Mouse (Mus musculus): Measurements from ENCODE around the gene Mtmr11. TPM values are rescaled to one million over a fixed set of nuclear protein-coding genes. Genes with fewer than 3 reads are reported as not detected.

The Mtmr11 gene
- 19.7 and 24.6 TPM in 2 replicates for polyA plus RNA-seq (2014; fragmentation: Nextera tagmentation; extraction: Ambion mirVana)

DNA sequence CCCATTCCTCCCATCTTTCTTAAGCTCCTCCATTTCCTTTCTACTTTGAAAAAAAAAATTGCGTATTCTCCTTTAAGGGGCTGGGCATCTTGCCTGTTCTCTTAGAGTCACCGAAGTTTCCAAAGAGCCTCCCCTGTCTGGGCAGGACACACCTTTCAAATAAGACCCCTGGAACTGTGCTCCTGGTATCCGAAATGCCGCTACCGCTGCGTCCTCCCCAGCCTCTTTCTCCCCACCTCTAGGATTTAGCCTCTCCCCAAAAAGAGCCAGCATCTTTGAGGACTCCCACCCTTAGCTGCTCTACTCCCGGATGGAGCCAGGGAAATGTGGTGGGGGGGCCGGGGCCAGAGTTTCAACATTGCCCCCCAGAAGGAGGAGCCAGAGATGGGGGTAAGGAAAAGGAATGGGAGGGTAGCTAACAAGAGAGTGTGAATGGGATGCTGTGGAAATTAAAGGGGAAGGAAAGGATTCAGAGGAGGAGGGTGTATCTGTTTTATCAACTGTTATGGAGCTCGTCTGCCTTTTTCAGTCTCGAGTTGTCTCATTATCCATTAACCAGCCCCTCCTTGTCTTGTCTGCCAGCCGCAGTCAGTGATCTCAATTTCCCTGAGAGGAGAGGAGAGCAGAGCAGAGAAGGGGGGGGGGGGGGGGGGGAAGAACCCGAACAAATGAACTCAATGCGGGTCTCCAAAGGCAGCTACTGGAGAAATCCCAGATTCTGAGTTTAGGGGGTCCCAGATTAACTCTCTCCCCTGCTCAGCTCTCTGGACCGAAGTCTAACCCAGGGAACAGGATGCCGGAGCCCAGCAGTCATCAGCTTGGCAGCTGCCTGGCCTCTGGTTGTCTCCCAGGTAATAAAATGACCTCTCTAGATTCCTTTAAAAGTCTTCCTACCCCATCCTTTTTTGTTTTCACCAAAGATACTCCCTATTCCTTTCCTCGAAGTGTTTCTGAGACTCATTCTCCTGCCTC lies at the start of gene Mtmr11:
Mtmr11 (plus strand) TSS at position 136 of the 972 bp plus-strand sequence.
- peak within 1 kb of the TSS; percentile 81 for H3K27ac ChIP-seq (replicated peaks; ENCODE audit: low read depth, low read length)
- H3K9me3 ChIP-seq (ENCODE audit: control insufficient read depth, low read length): no peaks in the 10 kb centered on the region
- DNase-seq (ENCODE audit: low spot score) (peak; percentile 84), ATAC-seq (ENCODE audit: low read depth) (peak; percentile 50; the same call in 1 of the 2 replicates)
- 5% methylated on average over 16 of the region's 16 CpGs for WGBS
- H3K9ac ChIP-seq (ENCODE audit: low read depth, low read length): peak within 1 kb of the TSS; percentile 60
- peak within 1 kb of the TSS; percentile 74 for H3K4me2 ChIP-seq (ENCODE audit: low read depth, low read length)
- peak within 1 kb of the TSS; percentile 46 for H3K4me3 ChIP-seq (ENCODE audit: low read depth, low read length)
- 0 out of 2 replicates have a peak, but pooled peaks cover 4% of the 10 kb centered on the region for H3K36me3 ChIP-seq (ENCODE audit: control insufficient read depth, insufficient read depth, low read length)
- H3K4me1 ChIP-seq (ENCODE audit: control insufficient read depth, insufficient read depth, low read length): peaks cover 11% of the 10 kb centered on the region
- H3K27me3 ChIP-seq (replicated peaks; ENCODE audit: control insufficient read depth, insufficient read depth, low read length): no peaks in the 10 kb centered on the region

DNA sequence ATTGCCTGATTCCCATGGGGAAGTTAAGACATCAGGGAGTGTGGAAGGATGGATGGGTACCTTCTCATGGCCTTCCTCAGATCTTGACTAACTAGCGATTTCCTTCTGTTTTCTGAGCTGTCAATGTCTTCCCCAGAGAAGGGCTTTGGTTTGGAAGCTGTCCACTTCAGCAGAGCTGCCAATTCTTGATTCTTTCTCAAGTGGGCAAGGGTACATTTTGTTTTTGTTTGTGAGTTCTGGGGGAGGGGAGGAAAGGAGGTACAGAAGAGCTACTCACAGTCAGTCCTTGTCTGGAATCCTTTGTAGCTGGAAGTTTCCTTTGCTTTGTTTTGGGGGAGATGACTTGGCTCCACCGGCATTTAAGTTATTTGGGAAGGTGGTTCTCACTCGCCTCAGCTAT lies 48.6 kb upstream of the Mtmr11 start:
- 49% methylated on average over 3 of the region's 3 CpGs for WGBS
- DNase-seq (ENCODE audit: low spot score) (no peak), ATAC-seq (ENCODE audit: low read depth) (no peak)
- Histone ChIP-seq H3K4me2 (ENCODE audit: low read depth, low read length) (no peak overlapping the region), H3K4me1 (ENCODE audit: control insufficient read depth, insufficient read depth, low read length) (no peaks in the 10 kb centered on the region), H3K9me3 (ENCODE audit: control insufficient read depth, low read length) (no peaks in the 10 kb centered on the region), H3K4me3 (ENCODE audit: low read depth, low read length) (no peak overlapping the region), H3K9ac (ENCODE audit: low read depth, low read length) (no peak overlapping the region), H3K36me3 (ENCODE audit: control insufficient read depth, insufficient read depth, low read length) (no peaks in the 10 kb centered on the region), H3K27me3 (replicated peaks; ENCODE audit: control insufficient read depth, insufficient read depth, low read length) (no peaks in the 10 kb centered on the region), H3K27ac (replicated peaks; ENCODE audit: low read depth, low read length) (no peak overlapping the region)

DNA sequence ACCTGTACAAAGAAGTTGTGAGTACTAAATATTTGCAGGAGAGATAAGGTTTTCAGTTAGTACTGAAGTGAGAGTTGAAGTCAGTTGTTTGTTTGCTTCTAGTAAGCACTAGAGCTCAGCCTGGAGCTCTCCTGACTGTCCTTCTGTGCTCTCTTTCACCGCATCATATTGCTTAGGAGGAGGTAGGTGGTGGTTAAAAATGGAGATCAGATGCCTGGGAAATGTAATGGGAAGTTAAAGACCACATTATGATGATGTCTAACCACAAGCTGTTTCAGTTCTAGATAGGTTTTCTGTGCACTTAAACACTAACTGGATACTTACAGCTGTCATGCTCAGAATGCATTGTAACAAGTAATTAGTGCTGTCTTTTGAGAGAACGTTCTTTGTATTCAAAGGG lies 43.7 kb upstream of the Mtmr11 start:
- no peaks in the 10 kb centered on the region for H3K36me3 ChIP-seq (ENCODE audit: control insufficient read depth, insufficient read depth, low read length)
- DNase-seq (ENCODE audit: low spot score) (no peak), ATAC-seq (ENCODE audit: low read depth) (no peak)
- H3K9ac ChIP-seq (ENCODE audit: low read depth, low read length): no peak overlapping the region
- 85% methylated on average over 2 of the region's 2 CpGs for WGBS
- H3K4me3 ChIP-seq (ENCODE audit: low read depth, low read length): no peak overlapping the region
- H3K27ac ChIP-seq (replicated peaks; ENCODE audit: low read depth, low read length): no peak overlapping the region
- H3K4me2 ChIP-seq (ENCODE audit: low read depth, low read length): no peak overlapping the region
- no peaks in the 10 kb centered on the region for H3K9me3 ChIP-seq (ENCODE audit: control insufficient read depth, low read length)
- H3K4me1 ChIP-seq (ENCODE audit: control insufficient read depth, insufficient read depth, low read length): no peaks in the 10 kb centered on the region
- H3K27me3 ChIP-seq (replicated peaks; ENCODE audit: control insufficient read depth, insufficient read depth, low read length): no peaks in the 10 kb centered on the region

DNA sequence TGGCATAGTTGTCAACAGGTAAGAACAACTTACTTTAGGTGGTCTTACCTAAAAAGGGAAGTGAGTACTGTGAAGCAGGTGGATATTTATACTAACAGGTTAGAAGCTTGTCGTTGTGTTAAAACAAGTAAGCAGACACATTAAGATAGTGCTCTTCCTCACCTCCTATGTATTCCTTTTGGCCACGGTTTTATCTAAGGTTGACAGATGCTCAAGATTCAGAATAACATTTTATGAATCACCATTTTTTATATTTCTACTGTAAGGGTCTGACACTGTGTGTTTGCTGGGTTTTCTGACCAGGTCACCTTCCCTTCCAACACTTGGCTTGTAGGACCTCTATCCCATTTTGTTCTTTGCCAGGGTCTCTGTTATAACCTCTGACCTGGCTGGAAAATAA lies 43.1 kb upstream of the Mtmr11 start:
- no peak for DNase-seq (ENCODE audit: low spot score)
- no peak overlapping the region for H3K4me3 ChIP-seq (ENCODE audit: low read depth, low read length)
- H3K4me1 ChIP-seq (ENCODE audit: control insufficient read depth, insufficient read depth, low read length): no peaks in the 10 kb centered on the region

DNA sequence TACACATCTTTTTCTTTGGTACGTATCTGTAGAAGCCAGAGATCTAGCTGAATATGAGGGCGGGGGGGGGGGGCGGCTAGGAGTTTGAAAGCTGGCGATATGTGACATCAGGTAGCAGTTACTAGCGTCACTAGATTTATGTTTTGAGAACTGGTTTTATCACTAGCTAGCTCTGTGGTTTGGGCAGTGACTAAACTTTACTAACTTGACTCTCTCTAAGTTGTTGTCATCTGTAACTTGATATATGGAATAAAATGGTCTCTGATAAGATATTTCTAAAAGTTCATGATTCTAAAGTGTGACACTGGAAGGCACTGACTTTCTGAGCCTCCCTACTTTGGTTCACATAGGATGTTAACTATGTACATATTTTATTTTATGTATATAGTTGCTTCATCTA lies 37.6 kb upstream of the Mtmr11 start:
- WGBS: 91% methylated on average over 5 of the region's 5 CpGs
- DNase-seq (ENCODE audit: low spot score): no peak
- Histone ChIP-seq H3K9me3 (ENCODE audit: control insufficient read depth, low read length) (no peaks in the 10 kb centered on the region), H3K27ac (replicated peaks; ENCODE audit: low read depth, low read length) (no peak overlapping the region), H3K27me3 (replicated peaks; ENCODE audit: control insufficient read depth, insufficient read depth, low read length) (no peaks in the 10 kb centered on the region), H3K36me3 (ENCODE audit: control insufficient read depth, insufficient read depth, low read length) (no peaks in the 10 kb centered on the region), H3K4me3 (ENCODE audit: low read depth, low read length) (no peak overlapping the region), H3K9ac (ENCODE audit: low read depth, low read length) (no peak overlapping the region), H3K4me1 (ENCODE audit: control insufficient read depth, insufficient read depth, low read length) (no peaks in the 10 kb centered on the region), H3K4me2 (ENCODE audit: low read depth, low read length) (no peak overlapping the region)
- ATAC-seq (ENCODE audit: low read depth): no peak

More for the DNA sequence above, 43.1 kb upstream of the Mtmr11 start:
- Histone ChIP-seq H3K4me2 (ENCODE audit: low read depth, low read length) (no peak overlapping the region), H3K27ac (replicated peaks; ENCODE audit: low read depth, low read length) (no peak overlapping the region), H3K36me3 (ENCODE audit: control insufficient read depth, insufficient read depth, low read length) (no peaks in the 10 kb centered on the region), H3K27me3 (replicated peaks; ENCODE audit: control insufficient read depth, insufficient read depth, low read length) (no peaks in the 10 kb centered on the region), H3K9me3 (ENCODE audit: control insufficient read depth, low read length) (no peaks in the 10 kb centered on the region), H3K9ac (ENCODE audit: low read depth, low read length) (no peak overlapping the region)
- no peak for ATAC-seq (ENCODE audit: low read depth)
- WGBS: 90% methylated on average over 2 of the region's 2 CpGs

DNA sequence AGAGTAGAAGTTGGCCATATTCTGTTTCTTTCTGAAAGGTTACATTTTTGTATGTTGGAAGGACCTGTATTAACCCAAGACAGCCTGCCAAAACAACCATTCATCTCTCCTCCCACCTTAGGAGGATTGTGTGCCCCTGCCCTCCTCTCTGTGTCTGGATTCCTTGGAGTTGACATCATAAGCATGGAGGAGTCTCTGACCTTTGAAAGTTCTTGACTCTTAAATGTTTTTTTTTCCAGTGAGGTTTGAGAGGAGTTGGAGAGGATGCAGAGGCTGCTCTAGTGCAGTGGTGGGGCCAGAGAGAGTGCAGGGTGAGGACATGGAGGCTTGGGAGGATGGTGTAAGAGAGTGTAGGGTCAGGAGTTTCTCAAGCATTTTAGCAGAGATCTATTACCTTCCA lies 33.7 kb upstream of the Mtmr11 start:
- H3K4me2 ChIP-seq (ENCODE audit: low read depth, low read length): no peak overlapping the region
- no peaks in the 10 kb centered on the region for H3K9me3 ChIP-seq (ENCODE audit: control insufficient read depth, low read length)
- DNase-seq (ENCODE audit: low spot score) (no peak), ATAC-seq (ENCODE audit: low read depth) (no peak)
- H3K36me3 ChIP-seq (ENCODE audit: control insufficient read depth, insufficient read depth, low read length): no peaks in the 10 kb centered on the region
- H3K9ac ChIP-seq (ENCODE audit: low read depth, low read length): no peak overlapping the region
- no peaks in the 10 kb centered on the region for H3K27me3 ChIP-seq (replicated peaks; ENCODE audit: control insufficient read depth, insufficient read depth, low read length)
- H3K4me1 ChIP-seq (ENCODE audit: control insufficient read depth, insufficient read depth, low read length): peaks cover 3% of the 10 kb centered on the region
- no peak overlapping the region for H3K27ac ChIP-seq (replicated peaks; ENCODE audit: low read depth, low read length)
- H3K4me3 ChIP-seq (ENCODE audit: low read depth, low read length): no peak overlapping the region

DNA sequence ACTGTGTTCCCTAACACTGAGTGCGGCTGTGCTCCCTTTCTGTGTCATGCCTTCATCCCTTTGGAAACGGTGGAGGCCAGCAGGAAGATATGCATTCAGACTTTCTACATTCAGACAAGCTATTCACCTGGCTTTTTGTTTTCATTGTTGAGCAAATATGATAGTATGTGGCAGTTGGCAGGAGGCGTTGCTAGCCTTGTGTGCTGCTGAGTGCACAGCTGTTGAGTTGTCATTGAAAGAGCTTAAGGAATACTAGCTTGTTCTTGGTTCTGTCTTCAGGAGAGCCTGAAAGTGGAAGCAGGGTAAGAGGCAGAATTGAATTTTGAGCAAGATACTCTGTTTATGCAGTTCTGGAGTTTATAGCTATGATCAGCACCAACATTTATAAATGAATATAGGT lies 29.3 kb upstream of the Mtmr11 start:
- H3K4me1 ChIP-seq (ENCODE audit: control insufficient read depth, insufficient read depth, low read length): peaks cover 10% of the 10 kb centered on the region
- no peak overlapping the region for H3K9ac ChIP-seq (ENCODE audit: low read depth, low read length)
- peaks cover 13% of the 10 kb centered on the region; the same call in 1 of the 2 replicates for H3K36me3 ChIP-seq (ENCODE audit: control insufficient read depth, insufficient read depth, low read length)
- H3K9me3 ChIP-seq (ENCODE audit: control insufficient read depth, low read length): no peaks in the 10 kb centered on the region
- ATAC-seq (ENCODE audit: low read depth): no peak
- H3K4me2 ChIP-seq (ENCODE audit: low read depth, low read length): no peak overlapping the region
- H3K4me3 ChIP-seq (ENCODE audit: low read depth, low read length): no peak overlapping the region
- H3K27ac ChIP-seq (replicated peaks; ENCODE audit: low read depth, low read length): no peak overlapping the region
- no peaks in the 10 kb centered on the region for H3K27me3 ChIP-seq (replicated peaks; ENCODE audit: control insufficient read depth, insufficient read depth, low read length)
- DNase-seq (ENCODE audit: low spot score): peak; percentile 46
- 69% methylated on average over 3 of the region's 3 CpGs for WGBS

DNA sequence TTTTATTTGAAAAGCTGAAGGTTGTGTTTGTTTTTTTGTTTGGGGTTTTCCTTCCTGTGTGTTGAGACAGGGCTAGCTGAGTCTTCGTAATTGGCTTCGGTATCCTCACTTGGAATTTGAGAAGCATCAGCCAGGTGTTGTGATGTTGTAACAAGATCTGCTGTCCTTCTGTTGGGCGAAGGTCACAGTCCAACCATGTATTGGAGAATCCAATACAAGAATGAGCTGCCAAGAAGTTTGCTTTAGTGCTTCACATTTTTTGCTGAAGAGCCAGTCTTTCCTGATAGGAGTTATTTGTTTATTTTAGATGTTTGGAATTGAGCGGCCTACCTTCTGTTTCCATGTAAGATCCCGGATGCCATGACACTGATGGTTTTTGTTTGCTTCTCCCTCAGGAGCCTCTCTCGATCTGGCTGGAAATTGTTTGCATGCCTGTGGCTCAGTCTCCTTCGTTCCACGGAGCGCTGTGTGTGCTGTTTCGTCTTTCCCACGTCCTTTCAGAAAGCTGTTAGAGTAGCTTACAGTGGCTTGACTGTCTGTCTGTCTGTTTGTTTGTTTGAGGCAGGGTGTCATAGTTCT lies 28.4 kb upstream of the Mtmr11 start:
- H3K4me2 ChIP-seq (ENCODE audit: low read depth, low read length): 0 out of 2 replicates have a peak overlapping the region, but pooled peaks have one; percentile 12
- 31% methylated on average over 11 of the region's 11 CpGs for WGBS
- H3K27ac ChIP-seq (replicated peaks; ENCODE audit: low read depth, low read length): peak overlapping the region; percentile 61
- no peaks in the 10 kb centered on the region for H3K27me3 ChIP-seq (replicated peaks; ENCODE audit: control insufficient read depth, insufficient read depth, low read length)
- H3K4me3 ChIP-seq (ENCODE audit: low read depth, low read length): no peak overlapping the region
- ATAC-seq (ENCODE audit: low read depth): no peak
- H3K9me3 ChIP-seq (ENCODE audit: control insufficient read depth, low read length): no peaks in the 10 kb centered on the region
- H3K9ac ChIP-seq (ENCODE audit: low read depth, low read length): peak overlapping the region; percentile 8; the same call in 1 of the 2 replicates
- H3K4me1 ChIP-seq (ENCODE audit: control insufficient read depth, insufficient read depth, low read length): peaks cover 10% of the 10 kb centered on the region
- H3K36me3 ChIP-seq (ENCODE audit: control insufficient read depth, insufficient read depth, low read length): peaks cover 14% of the 10 kb centered on the region; the same call in 1 of the 2 replicates
- peak; percentile 59 for DNase-seq (ENCODE audit: low spot score)

Measured in embryonic facial prominence, embryonic 14.5 days (tissue).